Mouse (Mus musculus) liver, postnatal 0 days (tissue): Measurements from ENCODE around the gene Zfp292.

Experiments used
- CTCF ChIP-seq: sonication (generic); IDR thresholded peaks from 2 replicates; pipeline ENCODE4 v1.5.1; 2016; ENCODE audit warnings: antibody characterized with exemption, low read depth
- EP300 ChIP-seq: IDR thresholded peaks from 2 replicates; pipeline ENCODE4 v1.6.1; 2016; ENCODE audit warnings: antibody characterized with exemption, low read depth, mild to moderate bottlenecking

GRCm38 (mm10) chr4:34797294-34797983, 85.3 kb downstream of the Zfp292 start:
- TF ChIP-seq CTCF: no peak
- no peak for TF ChIP-seq EP300
